ENCODE assay signal across 17 mouse cellular contexts in the genomic region with DNA sequence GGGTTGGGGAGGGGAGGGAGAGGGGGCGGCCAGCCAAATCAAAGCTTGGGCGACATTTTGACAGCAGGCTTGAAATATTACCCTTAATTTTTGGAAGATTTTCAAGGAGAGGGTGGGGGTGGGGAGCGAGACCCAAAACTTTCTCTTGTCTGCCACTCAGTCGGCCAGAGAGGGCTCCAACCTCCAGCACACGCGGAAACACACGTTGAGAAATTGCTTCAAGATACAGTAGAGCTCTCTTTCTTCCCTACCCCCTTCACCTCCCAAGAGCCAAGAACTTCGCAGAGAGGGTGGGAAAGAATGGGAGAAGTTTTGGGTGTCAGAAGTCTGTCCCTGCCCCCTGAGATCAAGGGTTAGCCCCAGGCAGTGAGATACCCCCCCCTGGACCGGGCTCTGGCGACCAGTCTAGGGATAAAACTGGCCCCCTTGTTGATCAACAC. TPM values are rescaled to one million over a fixed set of nuclear protein-coding genes. Genes with fewer than 3 reads are reported as not detected.
DNase-seq lines count a peak whose midpoint lies in the region; ATAC-seq lines count a peak whose summit lies in the region.
"Had no signal": no experiment of that assay in that cellular context is flagged by ENCODE, and none has a peak within 500 bp of the region (broad histone marks: within the 10 kb centered on the region; RNA-seq: fewer than 3 reads in every experiment).

No protein-coding gene starts in this region.

- no peak for ATAC-seq in forebrain, embryonic 13.5 days
- ATAC-seq in CD4-positive, CD25-positive, alpha-beta regulatory T cell, adult 4 months, result no peak
- ATAC-seq: intestine, embryonic 16.5 days had no signal

- no peaks in the 10 kb centered on the region for H3K9me3 ChIP-seq in forebrain, embryonic 13.5 days (replicated peaks)
- H3K9me3 ChIP-seq in midbrain, embryonic 10.5 days (replicated peaks), result no peaks in the 10 kb centered on the region

- H3K9ac ChIP-seq in forebrain, embryonic 13.5 days, result peak overlapping the region; percentile 59
- H3K9ac ChIP-seq: liver, embryonic 14.5 days had no signal

- no peaks in the 10 kb centered on the region for H3K36me3 ChIP-seq in forebrain, embryonic 13.5 days (ENCODE audit: poor library complexity, severe bottlenecking)
- no peaks in the 10 kb centered on the region for H3K36me3 ChIP-seq in midbrain, embryonic 10.5 days

- H3K4me1 ChIP-seq in forebrain, embryonic 13.5 days, result peaks cover 26% of the 10 kb centered on the region
- peaks cover 17% of the 10 kb centered on the region for H3K4me1 ChIP-seq in midbrain, embryonic 10.5 days

- peaks cover 96% of the 10 kb centered on the region for H3K27me3 ChIP-seq in forebrain, embryonic 13.5 days
- peaks cover 100% of the 10 kb centered on the region for H3K27me3 ChIP-seq in midbrain, embryonic 10.5 days (ENCODE audit: low read depth, poor library complexity, severe bottlenecking)

- peak; percentile 40 for DNase-seq in embryo, embryonic 11 days
- DNase-seq in embryo, embryonic 9.5 days (ENCODE audit: extremely low spot score), result no peak
- DNase-seq in ES-CJ7 (ENCODE audit: low read depth, low spot score), result peak; percentile 27
- DNase-seq in midbrain, embryonic 10.5 days (ENCODE audit: low spot score), result peak; percentile 31
- DNase-seq in cerebellum, adult 9-11 months, result no peak
- no peak for DNase-seq in lung, adult 18-20 months
- DNase-seq: adrenal gland, postnatal 36 days; heart, adult 18-20 months; heart, postnatal 14 days had no signal

- WGBS in forebrain, embryonic 13.5 days, result 0% methylated on average over 10 of the region's 10 CpGs
- 0% methylated on average over 10 of the region's 10 CpGs for WGBS in midbrain, embryonic 10.5 days

- peak overlapping the region; percentile 79 for H3K27ac ChIP-seq in forebrain, embryonic 13.5 days
- H3K27ac ChIP-seq in midbrain, embryonic 10.5 days (replicated peaks), result no peak overlapping the region
- H3K27ac ChIP-seq: left cerebral cortex, adult 2 months; liver, embryonic 14.5 days; macrophage had no signal

- peak overlapping the region; percentile 43 for H3K4me3 ChIP-seq in forebrain, embryonic 13.5 days
- H3K4me3 ChIP-seq in midbrain, embryonic 10.5 days, result no peak overlapping the region

- H3K4me2 ChIP-seq in forebrain, embryonic 13.5 days, result peak overlapping the region; percentile 56

RNA-seq across cellular contexts. Expression of a gene that starts 7.4 kb away (rescaled TPM):
- 15.5 and 16.2 TPM in 2 replicates for polyA plus RNA-seq in forebrain, embryonic 13.5 days (2015; fragmentation: Nextera tagmentation; extraction: Ambion mirVana)
- 0.48 and 0.79 TPM in 2 replicates for polyA plus RNA-seq in midbrain, embryonic 10.5 days (2016; fragmentation: Nextera tagmentation; extraction: Ambion mirVana)
- not detected for polyA plus RNA-seq in CD4-positive, CD25-positive, alpha-beta regulatory T cell, adult 4 months (2017; shearing (Covaris generic))
- polyA plus RNA-seq: intestine, embryonic 16.5 days; large intestine, adult 2 months; liver, embryonic 14.5 days; macrophage; spleen, adult 2 months had no signal

RNA-seq across cellular contexts. Expression of a gene that starts 26.1 kb away (rescaled TPM):
- 84.5 and 91.5 TPM in 2 replicates for polyA plus RNA-seq in forebrain, embryonic 13.5 days (2015; fragmentation: Nextera tagmentation; extraction: Ambion mirVana)
- polyA plus RNA-seq in midbrain, embryonic 10.5 days (2016; fragmentation: Nextera tagmentation; extraction: Ambion mirVana), result 4.5 and 8.9 TPM in 2 replicates
- polyA plus RNA-seq in CD4-positive, CD25-positive, alpha-beta regulatory T cell, adult 4 months (2017; shearing (Covaris generic)), result not detected
- polyA plus RNA-seq: liver, embryonic 14.5 days; macrophage; spleen, adult 2 months had no signal

Comparison
In these comparisons a context has a peak if more than half of its experiments do, and no peak if none do; other contexts are left out.
1. DNase-seq: peak in embryo, embryonic 11 days (single experiment), ES-CJ7 (single experiment) and midbrain, embryonic 10.5 days (single experiment); none in embryo, embryonic 9.5 days (single experiment), cerebellum, adult 9-11 months (single experiment) and lung, adult 18-20 months (0 of 2).